Mouse (Mus musculus) limb, embryonic 14.5 days (tissue): ENCODE results near the gene Wnt2b. TPM values are rescaled to one million over a fixed set of nuclear protein-coding genes. Genes with fewer than 3 reads are reported as not detected.

Experiments used
- ATAC-seq: fragments of 200-750 bp; cut with Nextera tagmentation; 2 replicates; pipeline ENCODE4 v1.8.0; 2017; ENCODE audit warnings: low read depth, moderate number of reproducible peaks, moderate TSS enrichment; ENCODE audit not compliant: low FRiP score
- DNase-seq: peaks from one replicate; pipeline ENCODE4 v3.0.0-alpha.2; 2015; ENCODE audit warnings: low spot score
- H3K27ac ChIP-seq: fragments of 300-500 bp; sonication (generic); replicated peaks from 2 replicates; pipeline ENCODE4 v1.5.1; 2014; ENCODE audit warnings: low read depth, mild to moderate bottlenecking, low read length, moderate library complexity, mixed read lengths
- H3K27me3 ChIP-seq: fragments of 300-500 bp; sonication (generic); 2 replicates; pipeline ENCODE4 v1.6.1; 2014; ENCODE audit warnings: low read length, mixed read lengths; ENCODE audit not compliant: control insufficient read depth, insufficient read depth
- H3K36me3 ChIP-seq: fragments of 300-500 bp; sonication (generic); 2 replicates; pipeline ENCODE4 v1.6.1; 2014; ENCODE audit warnings: mild to moderate bottlenecking, low read length, moderate library complexity, mixed read lengths; ENCODE audit not compliant: control insufficient read depth, insufficient read depth
- H3K4me1 ChIP-seq: fragments of 300-500 bp; sonication (generic); 2 replicates; pipeline ENCODE4 v1.6.1; 2014; ENCODE audit warnings: antibody characterized with exemption, low read length, mixed read lengths; ENCODE audit not compliant: control insufficient read depth, insufficient read depth
- H3K4me2 ChIP-seq: fragments of 300-500 bp; sonication (generic); replicated peaks from 2 replicates; pipeline ENCODE4 v1.6.1; 2014; ENCODE audit warnings: low read depth, mild to moderate bottlenecking, low read length, moderate library complexity; ENCODE audit not compliant: severe bottlenecking
- H3K4me3 ChIP-seq: fragments of 300-500 bp; sonication (generic); replicated peaks from 2 replicates; pipeline ENCODE4 v1.5.1; 2014; ENCODE audit warnings: low read length
- H3K9ac ChIP-seq: fragments of 300-500 bp; sonication (generic); 2 replicates; pipeline ENCODE4 v1.6.1; 2014; ENCODE audit warnings: mild to moderate bottlenecking, low read depth, low read length, moderate library complexity; ENCODE audit not compliant: severe bottlenecking
- H3K9me3 ChIP-seq: fragments of 300-500 bp; sonication (generic); 2 replicates; pipeline ENCODE4 v1.6.1; 2016; ENCODE audit warnings: low read length; ENCODE audit not compliant: control insufficient read depth
- POLR2A ChIP-seq: fragments of 200-500 bp; IDR thresholded peaks from 2 replicates; pipeline ENCODE4 v1.8.0; 2012; ENCODE audit warnings: inconsistent platforms, mild to moderate bottlenecking, moderate library complexity, borderline replicate concordance; ENCODE audit not compliant: insufficient read depth, insufficient read length; ENCODE audit errors: extremely low read depth
- WGBS: fragments of 180-500 bp; shearing (Covaris S2); extraction: QIAGEN DNeasy Blood & Tissue Kit; methylation state at CpG from one replicate; pipeline ENCODE4 v1.1.7; 2014; 5-methylcytosine and 5-hydroxymethylcytosine counted together
- polyA plus RNA-seq, 2 experiments: library from polyadenylated mRNA; depleted of rRNA in 1 of 2; stranded (reverse) in 1 of 2; unstranded in 1 of 2; fragments of >200 nt; fragmentation: Nextera tagmentation in 1 of 2; extraction: Ambion mirVana in 1 of 2; gene quantifications; 2 replicates each; pipeline versions ENCODE4 v1.2.1 to v1.2.3; 2012 to 2014

Wnt2b gene
- polyA plus RNA-seq, 2 experiments, result 1.5 to 3.1 TPM

- 27% methylated on average over 12 of the region's 13 CpGs for WGBS
- no peak overlapping the region for H3K27ac ChIP-seq
- no peaks in the 10 kb centered on the region for H3K36me3 ChIP-seq
- DNase-seq, result no peak
- no peaks in the 10 kb centered on the region for H3K9me3 ChIP-seq
- peaks cover 34% of the 10 kb centered on the region for H3K27me3 ChIP-seq
- H3K4me3 ChIP-seq, result no peak overlapping the region
- H3K9ac ChIP-seq, result no peak overlapping the region
- ATAC-seq, result no peak
- H3K4me1 ChIP-seq, result peaks cover 24% of the 10 kb centered on the region
- no peak overlapping the region for H3K4me2 ChIP-seq
- no peak for TF ChIP-seq POLR2A
Measured at GRCm38 (mm10) chr3:104963331-104964276, 1.9 kb upstream of the Wnt2b start.

DNA sequence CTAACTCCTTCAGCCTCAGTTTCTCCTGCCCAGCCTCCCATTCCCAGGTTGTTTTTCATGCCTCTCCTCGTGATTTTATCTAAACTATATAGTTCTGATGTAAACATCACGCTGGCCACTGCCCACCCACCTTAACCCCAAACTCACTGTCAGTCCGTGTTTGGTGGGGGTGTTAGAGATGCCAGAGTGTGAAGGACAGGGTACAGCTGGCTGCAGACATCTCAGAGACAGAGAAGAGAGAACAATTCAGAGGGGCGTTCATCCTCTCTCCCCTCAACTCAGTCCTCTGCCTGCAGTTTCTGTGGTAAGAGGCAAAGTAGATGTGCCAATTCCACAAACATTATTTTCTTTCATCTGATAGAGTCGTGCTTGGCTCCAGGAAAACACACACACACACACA, 1.1 kb upstream of the Wnt2b start:
- DNase-seq, result no peak

GRCm38 (mm10) chr3:104962141-104962611, 455 bp upstream of the Wnt2b start:
- peak overlapping the region; percentile 69 for H3K4me2 ChIP-seq
- peak overlapping the region; percentile 51 for H3K4me3 ChIP-seq
- peaks cover 24% of the 10 kb centered on the region for H3K4me1 ChIP-seq
- DNase-seq, result no peak
- no peak for TF ChIP-seq POLR2A
- H3K27me3 ChIP-seq, result peaks cover 35% of the 10 kb centered on the region
- H3K27ac ChIP-seq, result no peak overlapping the region
- no peaks in the 10 kb centered on the region for H3K36me3 ChIP-seq
- peak; percentile 33; the same call in 1 of the 2 replicates for ATAC-seq
- H3K9me3 ChIP-seq, result no peaks in the 10 kb centered on the region
- H3K9ac ChIP-seq, result peak overlapping the region; percentile 46
- under 1% methylated on average over 30 of the region's 31 CpGs for WGBS

More for the DNA sequence above, 1.1 kb upstream of the Wnt2b start:
- Histone ChIP-seq H3K4me2 (peak overlapping the region; percentile 69), H3K4me1 (peaks cover 24% of the 10 kb centered on the region), H3K27me3 (peaks cover 35% of the 10 kb centered on the region), H3K36me3 (no peaks in the 10 kb centered on the region), H3K9ac (no peak overlapping the region; the same call in 1 of the 2 replicates), H3K9me3 (no peaks in the 10 kb centered on the region), H3K4me3 (no peak overlapping the region), H3K27ac (no peak overlapping the region)
- no peak for ATAC-seq
- WGBS, result 8% methylated on average over 5 of the region's 5 CpGs
- no peak for TF ChIP-seq POLR2A

DNA sequence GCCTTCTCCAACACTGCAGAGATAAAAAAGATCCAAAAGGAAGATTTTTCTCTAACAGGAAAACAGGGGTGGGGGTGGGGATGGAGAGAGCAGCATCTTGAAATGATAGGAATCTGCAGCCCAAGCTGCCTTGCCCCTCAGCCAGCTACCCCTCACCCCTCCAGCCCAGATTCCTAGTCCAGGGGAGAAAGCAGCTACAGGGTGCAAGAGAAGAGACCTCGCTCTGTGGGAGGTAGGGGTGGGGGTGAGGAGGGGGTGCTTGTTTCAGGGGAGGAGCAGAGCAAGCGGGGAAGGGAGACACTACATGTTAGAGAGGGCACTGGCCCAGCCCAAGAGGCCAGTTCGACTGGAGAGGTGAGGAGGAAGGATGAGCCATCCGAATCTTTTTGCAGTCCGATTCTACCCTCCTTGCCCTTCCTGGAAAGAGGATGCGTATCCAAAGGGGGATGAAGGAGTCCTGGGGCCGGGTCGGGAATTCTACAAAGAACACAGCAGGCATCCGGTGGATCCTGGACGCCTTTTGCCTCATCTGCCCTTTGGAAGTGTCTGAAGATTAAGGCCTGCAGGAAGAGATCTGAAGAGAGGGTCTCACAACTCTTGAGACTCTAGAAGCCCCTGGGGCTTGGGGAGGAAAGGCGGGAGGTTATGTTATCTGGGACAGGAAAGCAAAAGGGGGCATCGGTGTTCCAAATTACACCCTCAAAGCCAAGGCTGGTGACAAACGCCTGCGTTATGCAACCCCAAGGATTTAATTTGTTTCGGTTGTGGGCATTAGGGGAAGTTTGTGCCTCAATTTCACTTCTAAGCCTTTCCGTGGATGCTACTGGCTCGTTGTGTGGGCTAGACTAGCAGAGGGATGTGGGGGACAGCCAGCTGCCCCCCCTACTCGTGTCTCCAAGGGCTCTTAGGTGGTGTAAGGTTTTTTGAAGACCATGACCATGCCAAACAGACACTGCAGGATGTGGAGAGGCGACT, 1.4 kb downstream of the Wnt2b start:
- H3K27ac ChIP-seq, result no peak overlapping the region
- H3K9me3 ChIP-seq, result no peaks in the 10 kb centered on the region
- peaks cover 35% of the 10 kb centered on the region for H3K27me3 ChIP-seq
- peak overlapping the region; percentile 69; the same call in 1 of the 2 replicates for H3K4me2 ChIP-seq
- peaks cover 17% of the 10 kb centered on the region for H3K4me1 ChIP-seq
- H3K4me3 ChIP-seq, result peak overlapping the region; percentile 51
- no peak overlapping the region for H3K9ac ChIP-seq
- H3K36me3 ChIP-seq, result no peaks in the 10 kb centered on the region
- DNase-seq, result no peak
- WGBS, result 11% methylated on average over 19 of the region's 19 CpGs
- no peak for ATAC-seq
- TF ChIP-seq POLR2A, result no peak

DNA sequence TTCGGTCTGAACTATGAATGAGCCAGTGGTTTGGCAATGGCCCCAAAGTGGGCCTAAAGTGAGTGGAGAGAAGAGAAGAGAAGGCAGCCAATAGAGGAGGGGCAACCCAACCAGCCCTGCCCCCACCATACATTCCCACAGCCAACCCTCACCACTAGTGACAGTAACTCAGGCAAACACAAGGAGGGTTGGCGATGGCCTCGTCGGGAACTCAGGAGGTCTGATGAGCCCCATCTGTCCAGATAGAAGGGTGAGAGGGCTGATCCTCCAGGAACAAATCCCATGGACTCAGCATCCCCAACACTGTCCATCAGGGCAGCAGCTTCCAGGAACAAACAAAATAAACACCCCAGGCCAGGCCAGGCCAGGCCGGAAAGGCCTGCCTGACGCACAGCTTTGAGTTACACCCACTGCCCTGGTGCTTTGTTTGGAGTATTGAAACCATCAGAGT, 5.6 kb downstream of the Wnt2b start:
- ATAC-seq, result no peak
- no peak overlapping the region for H3K4me3 ChIP-seq
- H3K27ac ChIP-seq, result no peak overlapping the region
- no peak for TF ChIP-seq POLR2A
- no peaks in the 10 kb centered on the region for H3K4me1 ChIP-seq
- H3K9me3 ChIP-seq, result no peaks in the 10 kb centered on the region
- WGBS, result 76% methylated on average over 6 of the region's 6 CpGs
- H3K36me3 ChIP-seq, result peaks cover 23% of the 10 kb centered on the region
- peaks cover 21% of the 10 kb centered on the region for H3K27me3 ChIP-seq
- no peak overlapping the region for H3K9ac ChIP-seq
- no peak overlapping the region for H3K4me2 ChIP-seq
- DNase-seq, result no peak
